Mouse (Mus musculus): ENCODE measurements around the gene Sidt1. TPM values are rescaled to one million over a fixed set of nuclear protein-coding genes. Genes with fewer than 3 reads are reported as not detected.
"Not testable (repeated sequence)": the region's sequence is repeated elsewhere in the genome, so short reads cannot be mapped to it uniquely, and the experiment has no call there.

Sidt1 gene
- polyA plus RNA-seq, 1 experiment from 2014 or later = 13.3 TPM

DNA sequence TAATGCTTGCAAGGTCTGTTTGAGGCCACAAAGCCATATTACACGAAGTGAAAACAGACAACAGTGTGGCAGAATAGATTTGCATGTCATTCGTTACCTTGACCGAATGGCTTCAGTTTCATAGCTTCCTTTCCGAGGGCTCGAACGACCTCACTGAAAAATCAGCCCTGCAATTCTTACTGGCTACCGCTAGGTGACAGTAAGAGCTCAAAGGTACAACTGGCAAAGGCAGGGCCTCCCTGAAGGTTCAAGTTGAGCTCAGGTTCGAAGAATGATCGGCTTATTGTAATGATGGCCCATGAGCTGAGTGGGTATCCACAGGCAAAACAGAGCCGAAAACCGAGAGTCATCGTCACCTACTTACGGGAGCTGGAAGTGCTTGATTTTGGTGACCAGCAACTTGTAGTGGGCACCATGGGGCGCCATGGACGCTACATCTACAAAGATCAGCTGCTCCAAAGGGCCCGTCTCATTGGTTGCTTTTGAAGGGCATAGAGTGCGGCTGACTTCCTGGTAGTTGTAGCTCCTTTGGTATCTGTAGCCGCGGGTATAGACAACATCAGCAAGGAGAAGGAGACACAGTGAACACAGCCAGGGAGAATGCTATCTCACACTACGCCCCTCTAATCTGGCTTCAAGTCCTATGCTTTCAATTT lies 33.4 kb downstream of the Sidt1 start:
- no peaks in the 10 kb centered on the region for H3K36me3 ChIP-seq
- H3K9me3 ChIP-seq (replicated peaks) = no peaks in the 10 kb centered on the region
- no peaks in the 10 kb centered on the region for H3K4me1 ChIP-seq
- 80% methylated on average over 20 of the region's 20 CpGs for WGBS
- H3K27me3 ChIP-seq (replicated peaks) = no peaks in the 10 kb centered on the region
- no peak for ATAC-seq (ENCODE audit: low FRiP score)
- H3K4me2 ChIP-seq = no peak overlapping the region
- H3K27ac ChIP-seq (replicated peaks) = no peak overlapping the region
- H3K4me3 ChIP-seq (replicated peaks) = no peak overlapping the region
- no peak overlapping the region for H3K9ac ChIP-seq (replicated peaks)

- H3K27ac ChIP-seq (replicated peaks) = no peak overlapping the region
- H3K4me2 ChIP-seq = no peak overlapping the region
- H3K4me3 ChIP-seq (replicated peaks) = no peak overlapping the region
- H3K36me3 ChIP-seq = no peaks in the 10 kb centered on the region
- H3K9me3 ChIP-seq (replicated peaks) = no peaks in the 10 kb centered on the region
- no peaks in the 10 kb centered on the region for H3K4me1 ChIP-seq
- no peak for ATAC-seq (ENCODE audit: low FRiP score)
- no peak overlapping the region for H3K9ac ChIP-seq (replicated peaks)
- H3K27me3 ChIP-seq (replicated peaks) = no peaks in the 10 kb centered on the region
These were observed 39.0 kb downstream of the Sidt1 start for GRCm38 (mm10) chr16:44293960-44294359.

DNA sequence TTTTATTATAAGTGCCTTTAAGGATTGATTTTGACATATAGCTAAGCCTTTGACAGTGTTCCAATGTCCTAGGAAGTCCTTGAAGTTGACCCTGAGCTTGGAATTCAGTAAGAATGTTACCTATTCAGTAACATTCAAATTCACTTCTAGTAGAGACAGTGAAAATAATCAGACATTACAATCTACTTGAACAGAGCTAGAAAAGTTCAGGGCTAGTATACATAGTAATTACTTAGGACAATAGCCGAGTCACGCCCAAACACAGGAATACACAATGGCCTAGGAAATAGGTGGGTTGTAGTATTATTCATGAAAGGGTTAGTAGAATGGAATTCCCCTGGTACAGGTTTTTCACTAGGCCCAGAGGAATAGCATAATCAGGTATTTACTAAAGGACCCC lies 40.3 kb downstream of the Sidt1 start:
- H3K36me3 ChIP-seq; ATAC-seq (ENCODE audit: low FRiP score); H3K9me3 ChIP-seq (replicated peaks); H3K27me3 ChIP-seq (replicated peaks); H3K4me3 ChIP-seq (replicated peaks); H3K4me1 ChIP-seq; H3K27ac ChIP-seq (replicated peaks); H3K9ac ChIP-seq (replicated peaks); H3K4me2 ChIP-seq: not testable (repeated sequence)
- 88% methylated on average over 2 of the region's 2 CpGs for WGBS

- Histone ChIP-seq H3K9ac (replicated peaks) (no peak overlapping the region), H3K4me3 (replicated peaks) (no peak overlapping the region), H3K27me3 (replicated peaks) (no peaks in the 10 kb centered on the region), H3K27ac (replicated peaks) (no peak overlapping the region), H3K36me3 (no peaks in the 10 kb centered on the region), H3K4me1 (no peaks in the 10 kb centered on the region), H3K4me2 (no peak overlapping the region), H3K9me3 (replicated peaks) (no peaks in the 10 kb centered on the region)
- 77% methylated on average over 4 of the region's 4 CpGs for WGBS
- no peak for ATAC-seq (ENCODE audit: low FRiP score)
These were observed 43.9 kb downstream of the Sidt1 start for GRCm38 (mm10) chr16:44289004-44289648.

DNA sequence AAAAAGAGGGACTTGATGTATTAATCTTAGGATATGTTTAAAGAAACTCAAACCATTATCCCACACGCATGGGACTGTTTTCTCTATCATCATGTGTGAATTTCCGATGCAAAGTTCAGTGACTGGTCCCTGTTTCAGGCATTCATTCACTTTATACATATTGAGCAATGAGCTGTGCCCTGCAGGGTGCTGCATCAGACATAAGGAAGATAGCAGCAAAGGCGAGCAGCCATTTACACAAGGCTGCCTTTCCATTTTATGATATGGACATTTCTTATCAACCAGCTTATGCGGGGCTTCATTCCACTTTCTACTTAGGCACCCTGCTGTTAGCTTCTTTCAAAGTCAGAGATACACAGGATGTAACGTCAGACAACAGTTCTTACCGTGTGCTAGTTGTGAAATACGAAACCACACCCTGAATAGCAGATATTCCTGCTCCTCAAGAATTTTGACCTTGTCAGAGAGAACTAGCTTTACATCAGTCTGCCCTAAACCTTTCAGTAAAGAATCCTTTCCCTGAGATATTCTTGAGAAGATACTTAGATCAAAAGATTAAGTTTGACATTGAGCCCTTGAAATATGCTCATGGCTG lies 45.5 kb downstream of the Sidt1 start:
- ATAC-seq (ENCODE audit: low FRiP score) = no peak
- WGBS = 67% methylated on average over 7 of the region's 7 CpGs
- no peak overlapping the region for H3K9ac ChIP-seq (replicated peaks)

GRCm38 (mm10) chr16:44282614-44283325 lies 50.2 kb downstream of the Sidt1 start:
- 77% methylated on average over 5 of the region's 5 CpGs for WGBS
- ATAC-seq (ENCODE audit: low FRiP score) = no peak
- H3K4me1 ChIP-seq = no peaks in the 10 kb centered on the region

More for the DNA sequence above, 45.5 kb downstream of the Sidt1 start:
- no peaks in the 10 kb centered on the region for H3K36me3 ChIP-seq
- no peaks in the 10 kb centered on the region for H3K9me3 ChIP-seq (replicated peaks)
- no peak overlapping the region for H3K4me3 ChIP-seq (replicated peaks)
- H3K27me3 ChIP-seq (replicated peaks) = no peaks in the 10 kb centered on the region
- H3K4me1 ChIP-seq = no peaks in the 10 kb centered on the region
- H3K4me2 ChIP-seq = no peak overlapping the region
- no peak overlapping the region for H3K27ac ChIP-seq (replicated peaks)

DNA sequence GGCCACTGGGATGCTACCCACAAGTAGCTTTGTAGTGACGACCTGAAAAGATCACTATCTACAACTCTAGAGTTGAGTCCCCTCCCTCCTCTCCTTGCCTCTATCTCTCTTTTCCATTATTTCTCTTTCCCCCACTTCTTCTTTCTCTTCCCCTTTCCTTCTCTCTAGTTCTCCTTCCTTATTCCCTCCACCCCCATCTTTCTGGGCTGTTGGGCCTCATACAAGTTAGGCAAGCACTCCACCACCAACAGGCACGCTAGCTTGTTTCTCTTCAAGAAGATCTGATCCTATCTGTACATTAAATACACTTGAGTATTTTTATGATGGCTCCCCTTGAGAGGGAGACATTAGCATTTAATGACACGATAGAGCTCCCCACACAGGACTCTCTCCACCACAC lies 51.0 kb downstream of the Sidt1 start:
- WGBS = 69% methylated on average over 3 of the region's 3 CpGs
- no peaks in the 10 kb centered on the region for H3K27me3 ChIP-seq (replicated peaks)
- no peak overlapping the region for H3K9ac ChIP-seq (replicated peaks)
- ATAC-seq (ENCODE audit: low FRiP score) = no peak
- H3K9me3 ChIP-seq (replicated peaks) = no peaks in the 10 kb centered on the region; the same call in 1 of the 2 replicates
- H3K4me3 ChIP-seq (replicated peaks) = no peak overlapping the region
- no peak overlapping the region for H3K27ac ChIP-seq (replicated peaks)
- H3K36me3 ChIP-seq = no peaks in the 10 kb centered on the region
- no peaks in the 10 kb centered on the region for H3K4me1 ChIP-seq
- no peak overlapping the region for H3K4me2 ChIP-seq

More at GRCm38 (mm10) chr16:44282614-44283325, 50.2 kb downstream of the Sidt1 start:
- Histone ChIP-seq H3K4me2 (no peak overlapping the region), H3K4me3 (replicated peaks) (no peak overlapping the region), H3K27ac (replicated peaks) (no peak overlapping the region), H3K9me3 (replicated peaks) (no peaks in the 10 kb centered on the region), H3K36me3 (no peaks in the 10 kb centered on the region), H3K27me3 (replicated peaks) (no peaks in the 10 kb centered on the region), H3K9ac (replicated peaks) (no peak overlapping the region)

- no peak overlapping the region for H3K27ac ChIP-seq (replicated peaks)
- H3K4me1 ChIP-seq = no peaks in the 10 kb centered on the region
- ATAC-seq (ENCODE audit: low FRiP score) = no peak
These were observed 52.2 kb downstream of the Sidt1 start for GRCm38 (mm10) chr16:44280806-44281205.

GRCm38 (mm10) chr16:44277212-44277611 lies 55.8 kb downstream of the Sidt1 start:
- no peak overlapping the region for H3K27ac ChIP-seq (replicated peaks)
- no peaks in the 10 kb centered on the region for H3K4me1 ChIP-seq
- ATAC-seq (ENCODE audit: low FRiP score) = no peak
- 94% methylated on average over 10 of the region's 10 CpGs for WGBS
- no peak overlapping the region for H3K9ac ChIP-seq (replicated peaks)
- H3K27me3 ChIP-seq (replicated peaks) = no peaks in the 10 kb centered on the region
- no peak overlapping the region for H3K4me3 ChIP-seq (replicated peaks)
- no peaks in the 10 kb centered on the region; the same call in 1 of the 2 replicates for H3K9me3 ChIP-seq (replicated peaks)
- no peaks in the 10 kb centered on the region for H3K36me3 ChIP-seq
- no peak overlapping the region for H3K4me2 ChIP-seq

More at GRCm38 (mm10) chr16:44280806-44281205, 52.2 kb downstream of the Sidt1 start:
- no peak overlapping the region for H3K9ac ChIP-seq (replicated peaks)
- WGBS = 65% methylated on average over 2 of the region's 2 CpGs
- H3K36me3 ChIP-seq = no peaks in the 10 kb centered on the region
- H3K9me3 ChIP-seq (replicated peaks) = no peaks in the 10 kb centered on the region; the same call in 1 of the 2 replicates
- no peak overlapping the region for H3K4me3 ChIP-seq (replicated peaks)
- no peaks in the 10 kb centered on the region for H3K27me3 ChIP-seq (replicated peaks)
- H3K4me2 ChIP-seq = no peak overlapping the region

- WGBS = 76% methylated on average over 9 of the region's 9 CpGs
- H3K4me3 ChIP-seq (replicated peaks) = no peak overlapping the region
- no peak overlapping the region for H3K27ac ChIP-seq (replicated peaks)
- H3K4me2 ChIP-seq = no peak overlapping the region
- H3K9me3 ChIP-seq (replicated peaks) = no peaks in the 10 kb centered on the region
- H3K9ac ChIP-seq (replicated peaks) = no peak overlapping the region
- no peaks in the 10 kb centered on the region for H3K36me3 ChIP-seq
- no peaks in the 10 kb centered on the region for H3K27me3 ChIP-seq (replicated peaks)
- ATAC-seq (ENCODE audit: low FRiP score) = no peak
- H3K4me1 ChIP-seq = no peaks in the 10 kb centered on the region
These were observed 61.5 kb downstream of the Sidt1 start for GRCm38 (mm10) chr16:44271371-44272038.

DNA sequence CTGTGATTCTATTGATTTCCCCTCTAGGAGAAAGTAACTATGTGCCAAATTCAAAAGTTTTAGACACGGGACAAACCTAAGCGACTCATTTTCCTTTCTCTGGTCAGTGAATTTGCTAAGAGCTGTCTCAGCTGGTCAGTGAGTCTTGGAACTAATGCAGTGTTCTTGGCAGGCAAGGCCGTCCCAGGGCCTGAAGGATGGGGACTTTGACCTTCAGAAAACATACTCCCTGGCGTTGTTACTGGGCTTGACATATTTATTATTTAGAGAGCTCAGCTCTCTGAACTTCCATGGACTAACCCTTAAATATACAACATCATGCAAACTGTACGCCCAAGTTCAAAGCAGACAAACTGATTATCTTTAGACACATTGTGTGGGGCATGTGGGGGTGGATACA lies 62.4 kb downstream of the Sidt1 start:
- 77% methylated on average over 5 of the region's 5 CpGs for WGBS
- H3K27ac ChIP-seq (replicated peaks) = no peak overlapping the region
- H3K9ac ChIP-seq (replicated peaks) = no peak overlapping the region
- H3K4me1 ChIP-seq = no peaks in the 10 kb centered on the region
- H3K36me3 ChIP-seq = no peaks in the 10 kb centered on the region
- no peak overlapping the region for H3K4me3 ChIP-seq (replicated peaks)
- H3K9me3 ChIP-seq (replicated peaks) = no peaks in the 10 kb centered on the region
- H3K4me2 ChIP-seq = no peak overlapping the region
- H3K27me3 ChIP-seq (replicated peaks) = no peaks in the 10 kb centered on the region
- no peak for ATAC-seq (ENCODE audit: low FRiP score)

Measured in neural tube, embryonic 15.5 days (tissue).